Mouse (Mus musculus): ENCODE results near the gene Neu3.

DNA sequence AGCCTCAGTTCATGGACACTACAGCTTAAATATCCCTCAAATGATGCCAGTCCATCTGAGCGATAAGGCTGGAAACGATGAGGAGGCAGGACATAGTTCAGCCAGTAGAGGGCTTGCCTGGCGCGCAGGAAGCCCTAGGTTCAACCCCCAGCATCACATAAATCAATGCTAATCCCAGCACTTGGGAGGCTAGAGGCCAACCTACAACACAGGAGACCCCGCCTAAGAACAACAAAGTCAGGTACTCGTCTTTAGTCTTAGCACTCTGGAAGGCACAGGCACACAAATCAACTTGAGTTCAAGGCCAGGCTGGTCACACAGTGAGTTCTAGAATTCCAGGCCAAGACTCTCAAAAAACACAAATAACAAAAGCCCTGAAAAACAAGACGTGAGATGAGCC, 25.1 kb upstream of the Neu3 start:
- TF ChIP-seq POLR2A (IDR thresholded peaks at IDR 0.05; ENCODE audit: extremely low read depth, insufficient read depth, low read length): no peak
- TF ChIP-seq CTCF (IDR thresholded peaks at IDR 0.05; ENCODE audit: low read depth, low read length): peak; percentile 63

All from liver, adult 2 months (tissue).